Mouse (Mus musculus) layer of hippocampus, adult 18-20 months (tissue): ENCODE results near the gene Gm20696. TPM values are rescaled to one million over a fixed set of nuclear protein-coding genes. Genes with fewer than 3 reads are reported as not detected.
A peak's percentile ranks its signal among the peaks of the same experiment; 100 is the strongest.

Source experiments
- DNase-seq, 2 experiments: peaks; one replicate each; pipeline ENCODE4 v3.0.0; 2022; ENCODE audit warnings: low spot score in 2 of 2
- long read RNA-seq: library from polyadenylated mRNA; stranded (forward); transcript quantifications from one replicate; pipeline ENCODE4 v2.0.0, GENCODE M21; 2021
- total RNA-seq, 2 experiments: library from RNA; stranded (reverse); gene quantifications; 2 replicates each; pipeline ENCODE4 v1.2.3; 2021

Gm20696 gene
- total RNA-seq: 1 to 10 TPM; 5.7 to 7.4 TPM
- long read RNA-seq, partial matches to known transcripts: 0 of 8 reads
- long read RNA-seq, other reads (novel, unspliced or antisense): 8 of 8 reads

DNA sequence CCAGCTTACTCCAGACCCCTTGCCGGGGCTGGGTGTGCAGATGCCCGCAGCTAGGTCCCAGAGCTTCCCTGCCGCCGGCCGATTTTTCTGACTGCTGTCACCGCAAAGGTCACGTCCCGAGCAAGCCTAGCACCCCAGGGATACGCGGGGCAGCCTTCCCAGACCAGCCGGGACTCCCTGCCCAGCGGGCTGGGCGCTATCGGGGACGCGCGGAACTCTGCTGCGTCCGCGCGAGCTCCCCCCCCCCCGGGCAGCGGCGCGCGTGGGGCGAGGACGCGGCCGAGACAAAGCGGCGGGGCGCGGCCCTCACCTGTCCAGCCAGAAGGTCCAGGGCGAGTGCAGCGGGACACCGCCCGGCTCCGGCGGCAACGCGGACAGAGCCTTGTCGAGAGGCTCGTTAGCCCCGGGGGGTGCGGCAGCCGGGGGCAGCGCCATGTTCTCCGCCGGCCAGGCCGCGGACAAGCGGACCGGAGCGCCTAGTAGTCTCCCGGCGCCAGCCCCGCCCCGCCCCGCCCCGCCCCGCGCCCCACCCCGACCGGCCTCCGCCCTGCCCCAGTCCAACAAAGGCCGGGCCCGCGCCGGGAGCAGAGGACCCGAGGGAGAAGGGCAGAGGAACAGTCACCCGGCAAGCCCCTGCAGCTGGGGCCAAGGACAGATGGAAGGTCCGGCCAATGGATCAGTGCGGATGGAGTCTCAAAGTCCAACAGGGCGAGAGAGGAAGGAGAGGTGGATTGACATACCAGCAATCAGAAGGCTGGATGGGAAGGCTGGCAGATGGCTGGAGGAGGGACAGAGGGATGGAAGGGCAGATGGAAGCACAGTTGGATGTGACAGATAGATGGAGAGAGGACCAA, at the start of gene Gm20696, which contains the start of gene Eif4e3:
TSS of gene Gm20696 (minus strand) at position 480 of the 854 bp plus-strand sequence.
TSS of gene Eif4e3 (minus strand) at position 454 of the 854 bp plus-strand sequence.
- DNase-seq: no peak

- no peak for DNase-seq
These were observed 49.3 kb upstream of the Gm20696 start for GRCm38 (mm10) chr6:99715913-99716312.

- no peak for DNase-seq
These were observed 48.6 kb upstream of the Gm20696 start for GRCm38 (mm10) chr6:99715191-99715590.

DNA sequence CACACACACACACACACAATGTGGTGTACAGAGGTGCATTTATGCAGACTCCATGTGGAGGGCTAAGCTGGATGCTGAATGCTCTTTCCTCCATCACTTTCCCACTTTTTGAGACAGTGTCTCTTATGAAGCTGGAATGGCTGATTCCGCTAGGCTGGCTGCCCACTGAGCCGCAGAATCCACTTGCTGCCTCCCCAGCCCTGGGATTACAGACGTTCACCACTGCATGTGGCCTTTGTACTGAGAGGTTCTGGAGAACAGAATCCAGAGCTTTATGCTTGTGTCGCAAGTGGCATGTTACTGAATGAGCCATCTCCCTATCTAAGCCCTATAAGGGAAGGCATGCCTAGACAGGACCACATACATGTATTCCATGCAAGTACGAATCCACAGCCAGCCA, 46.7 kb upstream of the Gm20696 start:
- DNase-seq: no peak

- no peak for DNase-seq
These were observed 45.0 kb upstream of the Gm20696 start for GRCm38 (mm10) chr6:99711576-99712101.

GRCm38 (mm10) chr6:99700484-99700883, 33.9 kb upstream of the Gm20696 start:
- DNase-seq: no peak

DNA sequence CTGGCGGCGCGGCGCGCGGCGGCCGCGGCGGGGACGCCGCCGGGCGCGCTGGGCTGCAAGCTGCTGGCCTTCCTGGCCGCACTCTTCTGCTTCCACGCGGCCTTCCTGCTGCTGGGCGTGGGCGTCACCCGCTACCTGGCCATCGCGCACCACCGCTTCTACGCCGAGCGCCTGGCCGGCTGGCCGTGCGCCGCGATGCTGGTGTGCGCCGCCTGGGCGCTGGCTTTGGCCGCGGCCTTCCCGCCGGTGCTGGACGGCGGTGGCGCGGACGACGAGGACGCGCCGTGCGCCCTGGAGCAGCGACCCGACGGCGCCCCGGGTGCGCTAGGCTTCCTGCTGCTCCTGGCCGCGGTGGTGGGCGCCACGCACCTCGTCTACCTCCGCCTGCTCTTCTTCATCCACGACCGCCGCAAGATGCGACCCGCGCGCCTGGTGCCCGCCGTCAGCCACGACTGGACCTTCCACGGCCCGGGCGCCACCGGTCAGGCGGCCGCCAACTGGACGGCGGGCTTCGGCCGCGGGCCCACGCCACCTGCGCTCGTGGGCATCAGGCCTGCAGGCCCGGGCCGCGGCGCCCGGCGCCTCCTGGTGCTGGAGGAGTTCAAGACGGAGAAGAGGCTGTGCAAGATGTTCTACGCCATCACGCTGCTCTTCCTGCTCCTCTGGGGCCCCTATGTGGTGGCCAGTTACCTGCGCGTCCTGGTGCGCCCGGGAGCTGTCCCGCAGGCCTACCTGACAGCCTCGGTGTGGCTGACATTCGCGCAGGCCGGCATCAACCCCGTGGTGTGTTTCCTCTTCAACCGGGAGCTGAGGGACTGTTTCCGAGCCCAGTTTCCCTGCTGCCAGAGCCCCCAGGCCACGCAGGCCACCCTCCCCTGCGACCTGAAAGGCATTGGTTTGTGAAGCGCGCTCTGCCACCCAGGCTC, 26.6 kb upstream of the Gm20696 start:
- DNase-seq: peak in 1 of 2 experiments; percentile 31

GRCm38 (mm10) chr6:99692206-99692915, 25.8 kb upstream of the Gm20696 start, which contains the start of gene Gpr27:
Gene Gpr27, plus strand, starts transcription at chr6:99692679.
- peak in 1 of 2 experiments; percentile 49 for DNase-seq

DNA sequence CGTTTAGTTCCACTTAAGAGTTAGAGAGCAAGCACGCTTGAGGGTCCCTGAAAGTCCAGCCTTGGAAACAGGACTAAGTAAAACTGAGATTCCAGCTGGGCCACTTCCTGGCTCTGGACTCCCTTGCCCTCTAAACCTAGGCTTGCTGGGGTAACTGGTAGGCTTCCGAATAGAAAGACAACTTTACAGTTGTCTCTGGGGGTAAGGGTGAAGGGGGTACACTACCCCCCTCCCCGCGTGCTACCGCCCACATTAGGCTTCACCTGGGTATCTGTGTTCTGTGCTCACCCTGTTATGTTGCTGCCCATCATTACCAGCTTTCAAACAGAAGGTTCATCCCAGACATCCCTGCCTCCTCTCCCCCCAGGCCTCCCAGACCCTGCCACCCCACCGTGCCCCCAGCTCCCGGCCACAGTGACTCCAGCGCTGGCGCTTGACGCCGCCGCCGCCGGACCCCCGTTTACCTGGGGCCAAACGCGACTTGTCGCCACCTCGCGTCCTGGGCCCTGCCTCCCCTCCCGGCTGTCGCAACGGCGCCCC, 25.1 kb upstream of the Gm20696 start:
- no peak for DNase-seq

DNA sequence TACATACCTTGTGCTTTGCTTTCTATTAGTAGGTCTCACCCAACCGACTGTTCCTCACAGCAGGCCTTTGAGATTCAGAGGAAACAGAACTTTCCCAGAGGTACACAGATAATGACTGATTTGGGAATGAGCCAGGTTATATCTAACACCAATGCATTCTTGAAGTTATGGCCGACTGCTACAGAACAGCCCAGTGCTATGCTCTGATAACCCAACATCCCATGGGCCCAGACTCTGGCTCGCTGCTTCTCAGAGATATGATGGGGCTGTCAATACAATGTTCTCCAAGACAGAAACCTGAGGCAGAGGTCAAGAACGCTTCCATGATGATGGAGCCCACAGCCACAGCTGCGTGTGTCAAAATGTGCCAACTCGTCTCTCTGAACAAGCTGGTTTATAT, 21.9 kb upstream of the Gm20696 start:
- no peak for DNase-seq

- DNase-seq: no peak
These were observed 18.3 kb upstream of the Gm20696 start for GRCm38 (mm10) chr6:99684899-99685298.

GRCm38 (mm10) chr6:99683974-99684373, 17.4 kb upstream of the Gm20696 start:
- no peak for DNase-seq

DNA sequence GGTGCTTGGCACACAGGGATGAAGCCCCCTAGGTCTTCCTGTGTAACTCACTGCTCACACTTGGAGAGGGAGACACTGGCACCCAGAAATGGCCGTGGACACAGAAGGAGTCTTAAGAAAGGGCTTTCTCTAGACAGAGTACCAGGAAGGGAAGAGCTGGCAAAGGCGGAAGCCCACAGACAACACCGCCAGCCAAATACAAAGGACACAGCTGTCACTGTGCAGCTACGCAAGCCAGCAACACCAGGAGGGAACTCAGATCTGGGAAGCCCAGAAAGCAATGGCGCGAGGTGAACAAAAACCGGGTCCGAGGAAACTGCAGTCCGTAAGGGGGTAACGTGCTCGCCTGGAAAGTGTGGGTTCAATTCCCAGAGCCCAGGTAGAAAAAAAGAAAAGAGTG, 11.5 kb upstream of the Gm20696 start:
- no peak for DNase-seq

- no peak for DNase-seq
These were observed 10.7 kb upstream of the Gm20696 start for GRCm38 (mm10) chr6:99677325-99677724.

DNA sequence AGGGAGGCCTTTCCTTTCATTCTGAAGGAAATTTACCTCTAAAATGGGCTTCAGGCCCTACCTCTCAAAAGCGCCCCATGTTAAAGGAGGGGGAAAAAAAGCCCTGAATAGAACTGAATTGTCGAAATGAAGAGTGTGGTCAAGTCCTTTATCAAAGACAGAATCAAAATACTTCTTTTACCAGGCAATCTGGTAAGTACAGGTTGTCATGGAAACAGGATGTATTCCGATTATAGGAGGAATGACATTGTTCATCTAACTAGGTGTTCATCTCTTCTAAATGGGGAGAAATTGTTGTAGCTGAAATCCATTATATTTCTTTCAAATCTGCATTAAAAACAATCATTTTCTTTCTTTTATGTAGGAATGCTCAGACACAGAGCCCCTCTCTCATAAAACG, 7.9 kb upstream of the Gm20696 start:
- DNase-seq: no peak

GRCm38 (mm10) chr6:99671768-99672167, 5.2 kb upstream of the Gm20696 start:
- DNase-seq: no peak

DNA sequence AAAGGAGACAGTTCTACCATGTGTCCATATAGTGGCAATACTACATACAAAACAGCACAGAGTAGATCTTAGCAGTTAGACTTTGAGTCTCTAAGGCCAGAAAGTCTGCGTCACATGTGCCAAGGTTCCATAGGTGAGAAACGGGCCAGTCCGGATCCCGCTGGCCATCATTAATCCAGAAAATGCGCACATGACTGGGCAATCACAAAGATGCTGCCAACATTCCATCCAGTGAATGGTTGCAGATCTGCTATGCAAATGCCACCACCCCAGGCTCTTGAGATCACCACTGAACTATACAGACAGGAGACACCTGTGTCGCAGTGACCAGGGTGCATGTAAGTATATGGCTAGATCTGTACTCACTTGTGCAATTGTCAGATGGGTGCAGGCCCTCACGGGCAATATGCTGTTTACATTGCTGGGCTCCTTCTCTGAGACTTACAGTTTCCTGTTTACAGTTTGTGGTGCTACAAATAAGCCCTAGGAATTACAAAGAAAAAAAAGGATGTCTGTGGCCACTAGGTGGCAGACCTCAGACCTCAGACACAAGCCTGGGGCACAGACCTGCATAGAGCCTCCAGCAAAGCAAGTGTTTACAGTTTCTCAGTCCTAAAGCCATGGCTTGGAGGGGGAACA, 4.0 kb upstream of the Gm20696 start:
- peak in 1 of 2 experiments; percentile 78 for DNase-seq

- peak; percentile 89 to 95 for DNase-seq
These were observed 3.1 kb upstream of the Gm20696 start for GRCm38 (mm10) chr6:99669481-99670325.

DNA sequence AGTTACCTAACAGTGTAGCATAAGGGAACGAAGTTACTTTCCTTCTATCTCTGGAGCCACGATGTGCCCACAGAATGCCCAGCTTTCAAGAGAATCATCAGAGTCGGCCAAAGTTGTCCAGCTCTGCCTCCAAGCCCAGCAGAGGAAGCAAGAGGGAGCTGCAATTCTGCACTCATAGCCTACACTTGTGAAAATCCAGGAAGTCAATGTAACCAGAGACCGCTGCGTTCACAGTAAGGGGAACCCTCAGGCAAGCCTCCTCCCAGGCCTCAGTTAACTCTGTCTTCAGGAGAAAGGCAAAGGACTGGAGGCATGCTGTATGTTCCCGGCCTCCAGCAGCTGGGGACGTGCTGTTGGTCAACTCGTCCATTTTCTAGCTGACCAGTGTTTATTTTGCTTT, 693 bp upstream of the Gm20696 start:
- no peak for DNase-seq
